Mouse (Mus musculus) CD8-positive naive resting alpha-beta T cell, adult 57 days (primary cell): ENCODE measurements around the gene Map3k4. TPM values are rescaled to one million over a fixed set of nuclear protein-coding genes. Genes with fewer than 3 reads are reported as not detected.

Experiments
- total RNA-seq: library from RNA; stranded (reverse); gene quantifications from one replicate; pipeline ENCODE4 v1.2.4, GENCODE M21; 2023

The Map3k4 gene
- total RNA-seq: 39.3 TPM

GRCm38 (mm10) chr17:12318663-12319201 is at the start of gene Map3k4:
Gene Map3k4, minus strand, starts transcription at chr17:12318796.

Other genes with a start within 250 kb of the Map3k4 start
- 23.9 TPM for gene Agpat4, start 200.1 kb downstream of the Map3k4 start, total RNA-seq
- gene Plg, start 59.8 kb upstream of the Map3k4 start, total RNA-seq: not detected
- gene Slc22a3, start 188.9 kb upstream of the Map3k4 start, total RNA-seq: 0.18 TPM